Mouse (Mus musculus) forebrain, postnatal 0 days (tissue): Measurements from ENCODE around the gene Sgsm1. TPM values are rescaled to one million over a fixed set of nuclear protein-coding genes. Genes with fewer than 3 reads are reported as not detected.
A peak's percentile ranks its signal among the peaks of the same experiment; 100 is the strongest.

Source experiments
- ATAC-seq: fragments of 200-750 bp; cut with Nextera tagmentation; 2 replicates; pipeline ENCODE4 v1.8.0; 2017; ENCODE audit warnings: mild to moderate bottlenecking, moderate library complexity
- DNase-seq: peaks from one replicate; pipeline ENCODE4 v3.0.0-alpha.2; 2015
- H3K27ac ChIP-seq: fragments of 300-500 bp; sonication (generic); 2 replicates; pipeline ENCODE4 v1.5.1; 2014; ENCODE audit warnings: low read depth, mild to moderate bottlenecking, antibody characterized with exemption, low read length, moderate library complexity, mixed read lengths
- H3K27me3 ChIP-seq: fragments of 300-500 bp; sonication (generic); 2 replicates; pipeline ENCODE4 v1.6.1; 2014; ENCODE audit warnings: mild to moderate bottlenecking, low read length, mixed read lengths; ENCODE audit not compliant: insufficient read depth
- H3K36me3 ChIP-seq: fragments of 300-500 bp; sonication (generic); 2 replicates; pipeline ENCODE4 v1.6.1; 2014; ENCODE audit warnings: mild to moderate bottlenecking, moderate library complexity; ENCODE audit not compliant: insufficient read depth
- H3K4me1 ChIP-seq: fragments of 300-500 bp; sonication (generic); 2 replicates; pipeline ENCODE4 v1.6.1; 2014; ENCODE audit warnings: antibody characterized with exemption; ENCODE audit not compliant: insufficient read depth
- H3K4me2 ChIP-seq: fragments of 300-500 bp; sonication (generic); 2 replicates; pipeline ENCODE4 v1.6.1; 2014; ENCODE audit warnings: low read depth, mild to moderate bottlenecking, moderate library complexity
- H3K4me3 ChIP-seq: fragments of 300-500 bp; sonication (generic); 2 replicates; pipeline ENCODE4 v1.5.1; 2014; ENCODE audit warnings: low read depth, low read length, mixed read lengths
- H3K9ac ChIP-seq: fragments of 300-500 bp; sonication (generic); 2 replicates; pipeline ENCODE4 v1.6.1; 2014; ENCODE audit warnings: mild to moderate bottlenecking
- H3K9me3 ChIP-seq: fragments of 300-500 bp; sonication (generic); 2 replicates; pipeline ENCODE4 v1.6.1; 2016; ENCODE audit warnings: low read length
- CTCF ChIP-seq: sonication (generic); IDR thresholded peaks from 2 replicates; pipeline ENCODE4 v1.5.1; 2016; ENCODE audit warnings: antibody characterized with exemption, control low read depth, low read depth
- WGBS: fragments of 180-500 bp; shearing (Covaris S2); extraction: QIAGEN DNeasy Blood & Tissue Kit; methylation state at CpG from one replicate; pipeline ENCODE4 v1.1.7; 2014; 5-methylcytosine and 5-hydroxymethylcytosine counted together
- polyA plus RNA-seq: library from polyadenylated mRNA; unstranded; fragments of >200 nt; fragmentation: Nextera tagmentation; extraction: Ambion mirVana; gene quantifications from 2 replicates; pipeline ENCODE4 v1.2.1, GENCODE M21; 2015
- total RNA-seq: library from RNA; depleted of rRNA; stranded (reverse); fragments of >200 nt; gene quantifications from 2 replicates; pipeline ENCODE4 v1.2.3, GENCODE M21; 2014; rRNA removed

Sgsm1 gene
- total RNA-seq (42.0 and 48.7 TPM in 2 replicates), polyA plus RNA-seq (10.1 and 16.5 TPM in 2 replicates)

DNA sequence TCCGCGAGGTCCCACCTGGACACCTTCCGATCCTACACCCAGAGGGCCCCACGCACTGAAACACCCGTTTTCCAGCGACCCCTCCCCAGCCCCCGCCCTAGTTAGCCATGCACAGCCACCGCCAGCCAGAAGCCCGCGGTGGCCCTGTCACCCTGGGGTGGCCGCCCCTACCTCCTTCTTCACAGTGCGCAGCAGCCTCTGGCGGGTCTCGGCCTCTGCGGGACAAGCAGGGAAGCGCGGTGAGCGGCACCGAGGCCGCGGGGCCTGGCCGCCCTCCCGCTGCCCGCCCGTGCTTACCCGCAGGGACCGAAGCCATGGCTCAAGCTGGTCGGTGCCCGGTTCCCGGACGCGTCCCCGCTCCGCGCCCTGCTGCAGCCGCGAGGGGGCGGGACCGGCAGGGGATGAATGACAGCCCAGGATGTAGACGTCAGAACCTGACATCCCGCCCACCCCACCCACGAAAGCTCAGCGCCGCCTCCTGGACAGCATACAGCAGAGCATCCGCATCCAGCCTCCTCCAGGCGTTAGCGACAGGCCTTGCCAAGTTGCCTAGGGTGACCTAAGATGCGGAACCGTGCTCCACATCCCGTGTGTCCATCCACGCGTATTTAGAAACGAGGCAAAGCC lies at the start of gene Sgsm1:
Sgsm1 (minus strand) TSS at position 410 of the 627 bp plus-strand sequence.
- Histone ChIP-seq H3K9me3 (no peaks in the 10 kb centered on the region), H3K9ac (peak within 1 kb of the TSS; percentile 92), H3K4me1 (peaks cover 30% of the 10 kb centered on the region), H3K27me3 (no peaks in the 10 kb centered on the region), H3K27ac (peak within 1 kb of the TSS; percentile 62), H3K4me2 (peak within 1 kb of the TSS; percentile 85), H3K4me3 (peak within 1 kb of the TSS; percentile 94), H3K36me3 (no peaks in the 10 kb centered on the region)
- 3% methylated on average over 53 of the region's 53 CpGs for WGBS
- DNase-seq (peak; percentile 95), ATAC-seq (peak; percentile 82)
- TF ChIP-seq CTCF, result peak; percentile 81

DNA sequence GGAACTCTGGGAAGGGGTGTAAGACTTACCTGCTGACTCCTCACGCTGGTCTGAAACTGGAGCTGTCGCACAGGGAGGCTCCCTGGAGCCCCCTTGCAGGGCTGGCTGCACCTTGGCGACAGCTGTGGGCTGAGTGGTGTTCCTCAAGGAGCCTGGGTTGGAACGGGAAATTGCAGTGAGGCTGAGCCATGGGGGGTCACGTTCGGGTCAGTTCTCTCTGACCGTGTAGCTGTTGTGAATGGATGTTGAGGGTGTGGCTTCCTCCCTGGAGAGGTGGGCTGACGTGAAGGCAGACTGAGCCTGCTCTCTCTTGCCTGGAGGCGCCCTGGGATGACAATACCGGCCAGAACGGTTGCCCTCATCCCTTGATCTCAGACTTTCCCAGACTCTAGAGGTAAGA lies 48.2 kb upstream of the Sgsm1 start:
- H3K4me3 ChIP-seq, result no peak overlapping the region
- TF ChIP-seq CTCF, result no peak
- WGBS, result 18% methylated on average over 11 of the region's 11 CpGs

DNA sequence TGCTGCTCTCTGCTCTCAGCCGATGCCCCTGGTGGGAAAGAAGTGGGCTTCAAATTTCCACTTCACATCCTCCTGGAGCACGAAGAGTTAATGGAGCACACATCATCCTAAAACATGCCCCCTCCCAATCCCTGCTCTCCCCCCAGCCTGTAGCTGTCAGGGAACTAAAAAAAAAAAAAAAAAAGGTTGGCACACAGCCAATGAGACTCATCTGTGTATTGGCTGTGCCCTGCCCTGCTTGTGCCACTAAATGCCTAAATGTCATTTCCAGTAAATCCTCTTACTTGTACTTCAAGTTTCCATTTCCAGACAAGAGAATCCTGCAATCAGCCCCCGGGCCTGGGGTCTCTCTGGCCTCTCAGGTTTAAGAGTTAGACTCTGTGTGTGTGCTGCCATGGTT lies 47.1 kb upstream of the Sgsm1 start:
- H3K27ac ChIP-seq, result no peak overlapping the region
- no peaks in the 10 kb centered on the region for H3K36me3 ChIP-seq
- no peaks in the 10 kb centered on the region for H3K27me3 ChIP-seq
- H3K4me3 ChIP-seq, result no peak overlapping the region
- H3K4me1 ChIP-seq, result peaks cover 3% of the 10 kb centered on the region; the same call in 1 of the 2 replicates
- no peaks in the 10 kb centered on the region for H3K9me3 ChIP-seq
- 34% methylated on average over 3 of the region's 3 CpGs for WGBS
- TF ChIP-seq CTCF, result no peak
- DNase-seq, result no peak
- H3K4me2 ChIP-seq, result no peak overlapping the region
- ATAC-seq, result no peak; the same call in 1 of the 2 replicates
- H3K9ac ChIP-seq, result no peak overlapping the region

More for the DNA sequence above, 48.2 kb upstream of the Sgsm1 start:
- Histone ChIP-seq H3K4me1 (peaks cover 3% of the 10 kb centered on the region; the same call in 1 of the 2 replicates), H3K9me3 (no peaks in the 10 kb centered on the region), H3K36me3 (no peaks in the 10 kb centered on the region), H3K9ac (no peak overlapping the region), H3K27ac (no peak overlapping the region), H3K4me2 (no peak overlapping the region), H3K27me3 (no peaks in the 10 kb centered on the region)
- no peak for ATAC-seq
- DNase-seq, result no peak

DNA sequence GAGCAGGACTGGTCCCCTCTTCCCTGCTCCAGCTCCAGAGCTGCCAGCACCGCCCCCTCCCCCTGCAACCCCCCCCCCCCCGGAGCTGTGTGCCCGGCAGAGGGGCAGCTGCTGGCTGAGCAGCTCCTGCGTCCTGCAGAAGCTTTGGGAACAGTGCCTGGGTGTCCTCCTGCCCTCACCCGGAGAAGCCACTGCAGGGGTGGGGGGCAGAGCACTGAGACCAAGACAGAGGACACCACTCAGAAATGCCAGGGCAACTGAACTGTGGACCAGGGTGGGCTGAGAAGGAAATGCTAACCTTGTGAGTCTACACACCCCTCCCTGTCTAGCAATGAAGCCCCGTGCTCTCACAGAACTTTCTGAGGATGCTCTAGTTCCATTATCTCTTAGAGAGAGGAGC lies 46.6 kb upstream of the Sgsm1 start, which contains the start of gene Aym1:
Aym1 (plus strand) TSS at position 109 of the 400 bp plus-strand sequence.
- DNase-seq (no peak), ATAC-seq (no peak; the same call in 1 of the 2 replicates)
- Histone ChIP-seq H3K27me3 (no peaks in the 10 kb centered on the region), H3K36me3 (no peaks in the 10 kb centered on the region), H3K27ac (no peak within 1 kb of the TSS), H3K4me1 (peaks cover 7% of the 10 kb centered on the region), H3K9ac (no peak within 1 kb of the TSS), H3K4me2 (no peak within 1 kb of the TSS), H3K9me3 (no peaks in the 10 kb centered on the region), H3K4me3 (no peak within 1 kb of the TSS)
- no peak for TF ChIP-seq CTCF
- 39% methylated on average over 3 of the region's 6 CpGs for WGBS

- Histone ChIP-seq H3K4me1 (peaks cover 14% of the 10 kb centered on the region), H3K27ac (no peak overlapping the region), H3K4me3 (no peak overlapping the region), H3K4me2 (peak overlapping the region; percentile 10), H3K36me3 (no peaks in the 10 kb centered on the region), H3K9me3 (no peaks in the 10 kb centered on the region), H3K27me3 (no peaks in the 10 kb centered on the region), H3K9ac (no peak overlapping the region)
- ATAC-seq, result no peak
- WGBS, result 48% methylated on average over 16 of the region's 16 CpGs
- DNase-seq, result no peak
- TF ChIP-seq CTCF, result no peak
These were observed 43.7 kb upstream of the Sgsm1 start for GRCm38 (mm10) chr5:113354311-113354710.

DNA sequence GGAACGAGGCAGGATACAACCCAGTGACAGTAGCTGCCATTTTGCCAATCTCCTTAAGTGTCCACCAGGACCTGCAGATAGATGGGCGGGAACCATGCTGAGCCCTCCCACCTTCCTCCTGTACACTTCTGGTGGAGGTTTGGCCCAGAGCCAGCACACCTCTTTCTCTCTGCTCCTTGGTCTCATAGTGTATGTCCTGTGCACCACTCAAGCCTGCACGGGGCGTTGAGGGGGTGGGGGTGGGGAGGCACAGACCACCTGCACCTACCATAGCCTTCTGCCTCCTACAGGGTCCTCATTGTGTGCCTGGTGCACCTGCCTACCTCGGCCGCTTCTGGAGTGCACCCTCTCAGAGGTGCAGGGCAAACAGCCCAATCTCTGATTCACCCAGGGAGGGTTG lies 42.0 kb upstream of the Sgsm1 start:
- no peak for DNase-seq
- no peaks in the 10 kb centered on the region for H3K36me3 ChIP-seq
- WGBS, result 51% methylated on average over 6 of the region's 6 CpGs
- H3K4me2 ChIP-seq, result no peak overlapping the region
- peaks cover 8% of the 10 kb centered on the region for H3K27me3 ChIP-seq
- ATAC-seq, result no peak
- H3K9me3 ChIP-seq, result no peaks in the 10 kb centered on the region
- no peak overlapping the region for H3K9ac ChIP-seq
- H3K4me1 ChIP-seq, result peaks cover 14% of the 10 kb centered on the region
- no peak overlapping the region for H3K4me3 ChIP-seq
- H3K27ac ChIP-seq, result 0 out of 2 replicates have a peak overlapping the region, but pooled peaks have one; percentile 4
- no peak for TF ChIP-seq CTCF

- 34% methylated on average over 3 of the region's 3 CpGs for WGBS
- ATAC-seq, result peak; percentile 96
- Histone ChIP-seq H3K36me3 (no peaks in the 10 kb centered on the region), H3K4me1 (peaks cover 10% of the 10 kb centered on the region; the same call in 1 of the 2 replicates), H3K9me3 (no peaks in the 10 kb centered on the region), H3K4me2 (no peak overlapping the region), H3K27me3 (peaks cover 8% of the 10 kb centered on the region), H3K27ac (0 out of 2 replicates have a peak overlapping the region, but pooled peaks have one; percentile 51), H3K9ac (no peak overlapping the region), H3K4me3 (no peak overlapping the region)
- TF ChIP-seq CTCF, result no peak
- DNase-seq, result peak; percentile 81
These were observed 41.2 kb upstream of the Sgsm1 start for GRCm38 (mm10) chr5:113351768-113352167.
